Mouse (Mus musculus) heart, embryonic 12.5 days (tissue): ENCODE measurements at regions not wholly inside any gene's neighbourhood (a gene's known extent, or its start where the extent isn't known, plus 50 kb on each side); places are given as distances from the start of the nearest gene placed in this dataset.

Experiments used
- ATAC-seq: fragments of 200-750 bp; cut with Nextera tagmentation; 2 replicates; pipeline ENCODE4 v1.8.0; 2017; ENCODE audit warnings: moderate TSS enrichment, moderate library complexity; ENCODE audit not compliant: insufficient number of reproducible peaks, low FRiP score
- H3K27ac ChIP-seq: fragments of 300-500 bp; sonication (generic); 2 replicates; pipeline ENCODE4 v1.5.1; 2016; ENCODE audit warnings: mild to moderate bottlenecking, moderate library complexity; ENCODE audit not compliant: poor library complexity, severe bottlenecking
- H3K27me3 ChIP-seq: fragments of 300-500 bp; sonication (generic); replicated peaks from 2 replicates; pipeline ENCODE4 v1.6.1; 2016; ENCODE audit warnings: mild to moderate bottlenecking, moderate library complexity
- H3K36me3 ChIP-seq: fragments of 300-500 bp; sonication (generic); 2 replicates; pipeline ENCODE4 v1.6.1; 2016; ENCODE audit warnings: mild to moderate bottlenecking, moderate library complexity
- H3K4me1 ChIP-seq: fragments of 300-500 bp; sonication (generic); replicated peaks from 2 replicates; pipeline ENCODE4 v1.6.1; 2016; ENCODE audit warnings: mild to moderate bottlenecking
- H3K4me2 ChIP-seq: fragments of 300-500 bp; sonication (generic); 2 replicates; pipeline ENCODE4 v1.6.1; 2016; ENCODE audit warnings: mild to moderate bottlenecking, moderate library complexity
- H3K4me3 ChIP-seq: fragments of 300-500 bp; sonication (generic); 2 replicates; pipeline ENCODE4 v1.5.1; 2016; ENCODE audit warnings: mild to moderate bottlenecking
- H3K9ac ChIP-seq: fragments of 300-500 bp; sonication (generic); 2 replicates; pipeline ENCODE4 v1.6.1; 2016; ENCODE audit warnings: mild to moderate bottlenecking, moderate library complexity
- H3K9me3 ChIP-seq: fragments of 300-500 bp; sonication (generic); replicated peaks from 2 replicates; pipeline ENCODE4 v1.6.1; 2016; ENCODE audit warnings: mild to moderate bottlenecking, moderate library complexity
- WGBS: fragments of 180-500 bp; shearing (Covaris S2); methylation state at CpG from one replicate; pipeline ENCODE4 v1.1.7; 2016; 5-methylcytosine and 5-hydroxymethylcytosine counted together

DNA sequence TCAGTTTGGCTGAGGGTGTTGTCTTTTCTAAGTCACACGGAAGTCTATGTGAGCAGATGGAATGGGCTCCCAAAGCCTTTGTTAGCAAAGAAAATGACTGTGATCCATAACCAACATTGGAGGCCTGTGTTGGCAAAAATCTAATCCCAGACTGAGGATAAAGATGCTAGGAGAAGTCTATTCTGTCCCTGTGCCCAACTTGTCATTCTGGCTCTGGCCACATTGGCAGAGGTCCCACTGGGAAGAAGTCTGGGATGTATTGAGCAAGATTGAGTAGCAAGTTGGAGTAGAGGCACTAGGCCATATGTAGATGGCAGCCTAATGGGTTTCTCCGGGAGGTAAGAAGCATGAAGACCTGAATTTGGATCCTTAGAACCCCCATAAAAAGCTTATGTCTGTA is 54.1 kb downstream of the Nog start:
- WGBS: 84% methylated on average over 2 of the region's 2 CpGs
- Histone ChIP-seq H3K4me3 (no peak overlapping the region), H3K4me1 (peaks cover 6% of the 10 kb centered on the region), H3K36me3 (no peaks in the 10 kb centered on the region), H3K27ac (no peak overlapping the region), H3K4me2 (no peak overlapping the region), H3K9ac (no peak overlapping the region), H3K9me3 (peaks cover 9% of the 10 kb centered on the region; the same call in 1 of the 2 replicates), H3K27me3 (no peaks in the 10 kb centered on the region)
- ATAC-seq: no peak

GRCm38 (mm10) chr11:89243370-89243769 is 58.8 kb downstream of the Nog start:
- Histone ChIP-seq H3K4me3 (no peak overlapping the region), H3K36me3 (no peaks in the 10 kb centered on the region), H3K9me3 (0 out of 2 replicates have a peak, but pooled peaks cover 3% of the 10 kb centered on the region), H3K27me3 (no peaks in the 10 kb centered on the region), H3K27ac (no peak overlapping the region), H3K4me1 (no peaks in the 10 kb centered on the region), H3K4me2 (no peak overlapping the region), H3K9ac (no peak overlapping the region)
- 17% methylated on average over 3 of the region's 3 CpGs for WGBS
- no peak for ATAC-seq

GRCm38 (mm10) chr11:89242130-89242529 is 60.0 kb downstream of the Nog start:
- Histone ChIP-seq H3K36me3 (no peaks in the 10 kb centered on the region), H3K4me2 (no peak overlapping the region)

GRCm38 (mm10) chr11:89239891-89240290 is 62.2 kb downstream of the Nog start:
- H3K27me3 ChIP-seq: no peaks in the 10 kb centered on the region
- no peak overlapping the region for H3K9ac ChIP-seq
- H3K4me2 ChIP-seq: no peak overlapping the region
- no peak overlapping the region for H3K27ac ChIP-seq
- H3K4me3 ChIP-seq: no peak overlapping the region
- no peaks in the 10 kb centered on the region for H3K4me1 ChIP-seq
- H3K9me3 ChIP-seq: 0 out of 2 replicates have a peak, but pooled peaks cover 3% of the 10 kb centered on the region
- no peaks in the 10 kb centered on the region for H3K36me3 ChIP-seq
- ATAC-seq: no peak
- WGBS: 39% methylated on average over 9 of the region's 9 CpGs

More at GRCm38 (mm10) chr11:89242130-89242529, 60.0 kb downstream of the Nog start:
- ATAC-seq: no peak
- Histone ChIP-seq H3K27ac (no peak overlapping the region), H3K9ac (no peak overlapping the region), H3K4me3 (no peak overlapping the region), H3K4me1 (no peaks in the 10 kb centered on the region), H3K9me3 (0 out of 2 replicates have a peak, but pooled peaks cover 3% of the 10 kb centered on the region), H3K27me3 (no peaks in the 10 kb centered on the region)
- 72% methylated on average over 2 of the region's 2 CpGs for WGBS

DNA sequence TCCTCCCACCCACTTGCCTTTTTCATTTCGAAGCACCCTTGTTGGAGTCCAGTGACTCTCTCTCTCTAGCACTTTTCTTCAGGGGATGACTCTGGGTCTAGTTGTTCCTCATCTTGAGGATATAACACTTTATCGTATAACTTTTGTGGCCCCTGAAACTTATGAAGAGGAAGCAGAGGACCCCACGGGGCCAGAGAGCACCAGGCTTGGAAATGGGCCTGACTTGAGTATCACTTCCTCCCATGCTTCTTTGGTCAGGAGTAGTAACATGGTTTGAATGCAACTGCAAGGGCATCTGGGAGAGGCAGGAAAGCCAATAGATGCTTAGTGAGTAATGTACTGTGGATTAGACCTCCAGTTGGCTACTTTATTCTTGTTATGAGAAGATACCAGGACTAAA is 65.2 kb downstream of the Nog start:
- Histone ChIP-seq H3K27me3 (no peaks in the 10 kb centered on the region), H3K4me3 (no peak overlapping the region), H3K27ac (no peak overlapping the region), H3K4me2 (no peak overlapping the region), H3K4me1 (no peaks in the 10 kb centered on the region), H3K9me3 (no peaks in the 10 kb centered on the region), H3K9ac (no peak overlapping the region), H3K36me3 (no peaks in the 10 kb centered on the region)
- 84% methylated on average over 3 of the region's 3 CpGs for whole genome bisulfite sequencing
- no peak for ATAC-seq

- ATAC-seq: no peak
- no peaks in the 10 kb centered on the region for H3K27me3 ChIP-seq
- no peaks in the 10 kb centered on the region for H3K4me1 ChIP-seq
- H3K36me3 ChIP-seq: no peaks in the 10 kb centered on the region
- no peaks in the 10 kb centered on the region for H3K9me3 ChIP-seq
- H3K4me3 ChIP-seq: no peak overlapping the region
- no peak overlapping the region for H3K9ac ChIP-seq
- WGBS: 61% methylated on average over 9 of the region's 9 CpGs
- H3K4me2 ChIP-seq: no peak overlapping the region
- H3K27ac ChIP-seq: no peak overlapping the region
Measured at GRCm38 (mm10) chr11:89232884-89233480, 69.2 kb downstream of the Nog start.

DNA sequence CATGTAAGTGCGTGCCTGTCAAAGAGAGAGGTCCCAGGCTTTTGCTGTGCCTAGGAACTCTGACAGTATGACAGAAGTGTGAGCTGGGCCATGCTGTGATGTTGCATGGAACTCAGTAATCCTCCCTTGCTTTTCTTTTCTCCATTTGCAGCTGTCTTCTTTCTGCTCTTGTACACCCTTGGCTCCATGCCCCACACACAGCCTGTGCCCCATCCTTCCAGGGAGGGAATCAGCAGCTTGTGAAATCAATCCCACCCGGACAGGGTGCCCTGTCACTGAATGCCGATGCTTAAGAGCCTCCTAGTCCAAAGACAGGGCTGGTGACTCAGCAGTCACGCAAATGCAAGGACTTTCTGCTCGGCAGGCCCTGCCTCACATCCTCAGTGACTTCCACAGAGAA is 72.4 kb downstream of the Nog start:
- Histone ChIP-seq H3K27me3 (no peaks in the 10 kb centered on the region), H3K27ac (no peak overlapping the region), H3K4me1 (no peaks in the 10 kb centered on the region), H3K4me2 (no peak overlapping the region), H3K9ac (no peak overlapping the region), H3K36me3 (no peaks in the 10 kb centered on the region), H3K4me3 (no peak overlapping the region), H3K9me3 (no peaks in the 10 kb centered on the region)
- 48% methylated on average over 5 of the region's 5 CpGs for WGBS
- no peak for ATAC-seq

DNA sequence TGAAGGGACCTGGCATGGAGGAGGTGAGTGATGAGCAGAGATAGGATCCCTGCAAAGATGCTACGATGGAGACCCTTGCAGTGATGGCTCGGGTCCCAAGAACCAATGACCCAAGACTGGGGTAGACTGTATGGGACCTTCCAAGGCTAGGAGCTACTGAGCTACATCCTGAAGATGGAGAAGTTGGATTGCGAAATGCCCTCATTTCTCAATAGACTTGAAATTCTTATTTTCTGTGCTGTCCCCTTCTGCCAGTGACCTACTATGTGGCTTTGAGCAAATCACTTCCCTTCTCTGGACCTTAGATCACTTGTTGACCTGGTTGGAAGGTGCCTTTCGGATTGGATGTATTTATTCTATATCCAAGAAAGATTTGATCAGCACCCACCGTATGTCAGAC is 88.9 kb downstream of the Nog start:
- H3K9ac ChIP-seq: no peak overlapping the region
- H3K36me3 ChIP-seq: no peaks in the 10 kb centered on the region
- no peak for ATAC-seq
- H3K4me3 ChIP-seq: no peak overlapping the region
- whole genome bisulfite sequencing: 77% methylated on average over 5 of the region's 5 CpGs
- peaks cover 7% of the 10 kb centered on the region for H3K4me1 ChIP-seq
- H3K27ac ChIP-seq: no peak overlapping the region
- H3K4me2 ChIP-seq: no peak overlapping the region
- H3K9me3 ChIP-seq: no peaks in the 10 kb centered on the region
- no peaks in the 10 kb centered on the region for H3K27me3 ChIP-seq

DNA sequence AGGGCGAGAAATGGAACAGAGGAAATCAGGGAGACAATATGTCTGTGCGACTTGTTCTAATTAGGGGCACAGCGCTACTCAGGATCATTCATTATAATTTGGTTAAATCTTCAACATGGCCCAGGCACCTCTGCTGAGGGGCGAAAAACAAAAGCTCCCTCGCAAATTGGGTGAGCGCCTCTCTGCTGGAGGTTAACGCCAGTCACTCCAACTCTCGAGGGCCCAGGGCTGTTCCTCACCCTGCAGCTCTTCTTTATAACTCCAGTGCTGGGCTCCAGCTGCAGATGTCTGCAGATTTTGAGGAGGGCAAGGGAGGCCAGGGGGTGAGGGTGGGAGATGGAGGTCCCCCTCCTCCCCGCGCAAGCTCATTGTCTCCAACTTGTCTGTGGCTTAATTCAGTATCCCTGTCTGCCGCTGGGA is 92.6 kb downstream of the Nog start:
- no peak for ATAC-seq
- Histone ChIP-seq H3K36me3 (no peaks in the 10 kb centered on the region), H3K27me3 (no peaks in the 10 kb centered on the region), H3K4me3 (no peak overlapping the region), H3K27ac (no peak overlapping the region), H3K4me2 (no peak overlapping the region), H3K4me1 (peaks cover 14% of the 10 kb centered on the region), H3K9ac (no peak overlapping the region), H3K9me3 (no peaks in the 10 kb centered on the region)
- WGBS: 44% methylated on average over 11 of the region's 11 CpGs

- H3K4me2 ChIP-seq: no peak overlapping the region
- WGBS: 50% methylated on average over 6 of the region's 6 CpGs
- no peak overlapping the region for H3K27ac ChIP-seq
- H3K4me3 ChIP-seq: no peak overlapping the region
- H3K9ac ChIP-seq: no peak overlapping the region
- H3K9me3 ChIP-seq: no peaks in the 10 kb centered on the region
- H3K27me3 ChIP-seq: no peaks in the 10 kb centered on the region
- H3K4me1 ChIP-seq: peaks cover 14% of the 10 kb centered on the region
- no peaks in the 10 kb centered on the region for H3K36me3 ChIP-seq
- ATAC-seq: no peak
Measured at GRCm38 (mm10) chr11:89209072-89209471, 93.1 kb downstream of the Nog start.

DNA sequence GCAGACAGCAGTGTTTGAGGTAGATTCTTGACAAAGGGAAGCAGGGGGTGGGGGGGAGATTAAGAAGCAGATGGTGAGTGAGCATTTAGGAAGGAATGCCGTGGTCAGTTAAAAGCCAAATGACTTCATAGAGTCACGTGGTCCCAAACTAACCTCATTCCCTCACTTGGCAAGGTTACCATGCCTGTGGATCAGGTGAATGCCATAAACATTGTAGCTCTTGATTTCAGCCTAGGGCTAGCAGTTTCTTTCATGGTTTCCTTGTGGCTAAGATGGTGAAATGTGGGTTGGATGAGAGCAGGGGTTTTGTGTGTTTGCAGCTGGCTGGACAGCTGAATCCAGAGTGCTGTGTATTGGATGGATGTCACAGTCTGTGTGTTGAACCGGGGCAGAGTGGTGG is 95.3 kb downstream of the Nog start:
- Histone ChIP-seq H3K4me3 (no peak overlapping the region), H3K4me1 (peaks cover 14% of the 10 kb centered on the region), H3K4me2 (no peak overlapping the region), H3K9ac (no peak overlapping the region), H3K27ac (no peak overlapping the region), H3K9me3 (no peaks in the 10 kb centered on the region), H3K36me3 (no peaks in the 10 kb centered on the region), H3K27me3 (no peaks in the 10 kb centered on the region)
- WGBS: 50% methylated on average over 3 of the region's 3 CpGs
- ATAC-seq: no peak

- 48% methylated on average over 7 of the region's 7 CpGs for WGBS
Measured at GRCm38 (mm10) chr11:89204948-89205545, 97.1 kb downstream of the Nog start.

More at GRCm38 (mm10) chr11:89204948-89205545, 97.1 kb downstream of the Nog start:
- Histone ChIP-seq H3K9ac (no peak overlapping the region), H3K4me3 (no peak overlapping the region), H3K9me3 (no peaks in the 10 kb centered on the region), H3K27ac (no peak overlapping the region), H3K27me3 (no peaks in the 10 kb centered on the region), H3K4me2 (no peak overlapping the region), H3K4me1 (peaks cover 14% of the 10 kb centered on the region), H3K36me3 (no peaks in the 10 kb centered on the region)
- no peak for ATAC-seq
